Mouse (Mus musculus) MEL (cell line): ENCODE measurements at regions not wholly inside any gene's neighbourhood (a gene's known extent, or its start where the extent isn't known, plus 50 kb on each side); places are given as distances from the start of the nearest gene placed in this dataset.

Source experiments
- CTCF ChIP-seq, 3 experiments: IDR thresholded peaks in 2 of 3; conservative IDR thresholded peaks in 1 of 3; 2 replicates each; pipeline ENCODE4 v1.5.1; 2011 to 2012; ENCODE audit warnings: low read length in 3 of 3, low read depth in 2 of 3, mild to moderate bottlenecking in 2 of 3, improper control_type of control experiment in 1 of 3, inconsistent platforms in 1 of 3, mixed read lengths in 1 of 3, moderate library complexity in 1 of 3; ENCODE audit not compliant: control insufficient read depth in 1 of 3, insufficient read depth in 1 of 3, poor library complexity in 1 of 3, severe bottlenecking in 1 of 3
- ELF1 ChIP-seq: IDR thresholded peaks from 2 replicates; pipeline ENCODE4 v1.6.1; 2014; ENCODE audit warnings: low read depth, mild to moderate bottlenecking, inconsistent platforms, low read length, improper control_type of control experiment, moderate library complexity
- EP300 ChIP-seq, 2 experiments: IDR thresholded peaks; 2 replicates each; pipeline ENCODE4 v1.6.1; 2011; ENCODE audit warnings: improper control_type of control experiment in 2 of 2, low read length in 2 of 2, low read depth in 1 of 2, mild to moderate bottlenecking in 1 of 2
- JUND ChIP-seq: IDR thresholded peaks from 2 replicates; pipeline ENCODE4 v1.6.1; 2011; ENCODE audit warnings: low read depth, mild to moderate bottlenecking, improper control_type of control experiment, low read length
- KAT2A ChIP-seq: conservative IDR thresholded peaks from 2 replicates; pipeline ENCODE4 v1.6.1; 2012; ENCODE audit warnings: low read depth, low read length, improper control_type of control experiment, inconsistent platforms
- MAX ChIP-seq: IDR thresholded peaks from 2 replicates; pipeline ENCODE4 v1.6.1; 2011; ENCODE audit warnings: low read length, improper control_type of control experiment
- MYC ChIP-seq: IDR thresholded peaks from 2 replicates; pipeline ENCODE4 v1.6.1; 2011; ENCODE audit warnings: low read depth, mild to moderate bottlenecking, low read length, improper control_type of control experiment, moderate library complexity
- NELFE ChIP-seq: IDR thresholded peaks from 2 replicates; pipeline ENCODE4 v1.6.1; 2011; ENCODE audit warnings: low read depth, low read length, improper control_type of control experiment
- POLR2A ChIP-seq, 2 experiments: IDR thresholded peaks; 2 replicates each; pipeline ENCODE4 v1.6.1; 2011 to 2012; ENCODE audit warnings: low read length in 2 of 2, mild to moderate bottlenecking in 2 of 2, control low read depth in 1 of 2, improper control_type of control experiment in 1 of 2, low read depth in 1 of 2, moderate library complexity in 1 of 2; ENCODE audit not compliant: control insufficient read depth in 1 of 2, insufficient read depth in 1 of 2, poor library complexity in 1 of 2
- TBP ChIP-seq: IDR thresholded peaks from 2 replicates; pipeline ENCODE4 v1.8.0; 2011; ENCODE audit warnings: low read depth, low read length, improper control_type of control experiment
- USF2 ChIP-seq, 2 experiments: IDR thresholded peaks; 2 replicates each; pipeline ENCODE4 v1.6.1; 2011 to 2012; ENCODE audit warnings: improper control_type of control experiment in 2 of 2, low read length in 2 of 2, borderline replicate concordance in 1 of 2, inconsistent platforms in 1 of 2, low read depth in 1 of 2, mild to moderate bottlenecking in 1 of 2; ENCODE audit not compliant: insufficient read depth in 1 of 2
- ZMIZ1 ChIP-seq: IDR thresholded peaks from 2 replicates; pipeline ENCODE4 v1.6.1; 2012; ENCODE audit warnings: low read depth, mild to moderate bottlenecking, inconsistent platforms, low read length, improper control_type of control experiment, moderate library complexity
- ZNF384 ChIP-seq: IDR thresholded peaks from 2 replicates; pipeline ENCODE4 v1.6.1; 2012; ENCODE audit warnings: low read depth, mild to moderate bottlenecking, inconsistent platforms, low read length, improper control_type of control experiment

- TF ChIP-seq MAX, result no peak
- no peak for TF ChIP-seq JUND
- TF ChIP-seq CTCF (IDR thresholded peaks at IDR 0.05 in 2 of 3, conservative IDR thresholded peaks at IDR 0.05 in 1 of 3; ENCODE audit: control insufficient read depth in 1 of 3, insufficient read depth in 1 of 3, low read depth in 2 of 3, low read length in 3 of 3, poor library complexity in 1 of 3, severe bottlenecking in 1 of 3), result no peak
- TF ChIP-seq ZMIZ1, result no peak
- no peak for TF ChIP-seq TBP
- TF ChIP-seq KAT2A, result no peak
- TF ChIP-seq ZNF384, result no peak
- TF ChIP-seq POLR2A (IDR thresholded peaks at IDR 0.05; ENCODE audit: control insufficient read depth in 1 of 2, insufficient read depth in 1 of 2, low read depth in 1 of 2, low read length in 2 of 2, poor library complexity in 1 of 2), result no peak
- no peak for TF ChIP-seq ELF1
- no peak for TF ChIP-seq NELFE
- no peak for TF ChIP-seq USF2 (IDR thresholded peaks at IDR 0.05; ENCODE audit: borderline replicate concordance in 1 of 2, insufficient read depth in 1 of 2, low read depth in 1 of 2, low read length in 2 of 2)
- TF ChIP-seq EP300 (IDR thresholded peaks at IDR 0.05; ENCODE audit: low read depth in 1 of 2, low read length in 2 of 2), result no peak
- no peak for TF ChIP-seq MYC
Observed at GRCm38 (mm10) chr14:48804098-48804497, 130.5 kb upstream of the Otx2 start.
